In genomic region chr13:73512776-73513673, GRCm38 (mm10) we compare ENCODE assay signal across 9 mouse cellular contexts. TPM values are rescaled to one million over a fixed set of nuclear protein-coding genes. Genes with fewer than 3 reads are reported as not detected.
DNase-seq lines count a peak whose midpoint lies in the region; ATAC-seq and TF ChIP-seq lines count a peak whose summit lies in the region.
"Had no signal": no experiment of that assay in that cellular context is flagged by ENCODE, and none has a peak within 500 bp of the region (broad histone marks: within the 10 kb centered on the region; RNA-seq: fewer than 3 reads in every experiment).

No protein-coding gene starts in this region.

- 57% methylated on average over 13 of the region's 13 CpGs for WGBS in kidney, embryonic 15.5 days
- WGBS in limb, embryonic 14.5 days = 57% methylated on average over 13 of the region's 13 CpGs

- H3K36me3 ChIP-seq in C2C12 (ENCODE audit: control insufficient read depth, insufficient read depth) = peaks cover 39% of the 10 kb centered on the region
- peaks cover 85% of the 10 kb centered on the region for H3K36me3 ChIP-seq in kidney, embryonic 15.5 days
- H3K36me3 ChIP-seq in limb, embryonic 14.5 days (ENCODE audit: control insufficient read depth, insufficient read depth, low read length) = peaks cover 75% of the 10 kb centered on the region

- DNase-seq in adrenal gland, postnatal 10 days = peak; percentile 86
- DNase-seq in embryo, embryonic 11 days = peak; percentile 82
- peak; percentile 87 for DNase-seq in limb, embryonic 14.5 days (ENCODE audit: low spot score)
- peak; percentile 83 for DNase-seq in naive thymus-derived CD4-positive, alpha-beta T cell, adult 2 months (ENCODE audit: low read depth)
- DNase-seq in spleen, postnatal 4 days (ENCODE audit: low spot score in 2 of 2) = peak; percentile 73 to 87

- H3K4me1 ChIP-seq in kidney, embryonic 15.5 days = no peaks in the 10 kb centered on the region
- no peaks in the 10 kb centered on the region for H3K4me1 ChIP-seq in limb, embryonic 14.5 days (ENCODE audit: control insufficient read depth, insufficient read depth, low read length)
- H3K4me1 ChIP-seq: embryonic facial prominence, embryonic 13.5 days had no signal

- no peak overlapping the region for H3ac ChIP-seq in C2C12 (ENCODE audit: control insufficient read depth, insufficient read length, low read depth)

- H3K9ac ChIP-seq in kidney, embryonic 15.5 days = no peak overlapping the region
- H3K9ac ChIP-seq in limb, embryonic 14.5 days (ENCODE audit: low read depth, low read length, severe bottlenecking) = no peak overlapping the region
- H3K9ac ChIP-seq: embryonic facial prominence, embryonic 13.5 days had no signal

- no peaks in the 10 kb centered on the region for H3K9me3 ChIP-seq in kidney, embryonic 15.5 days (replicated peaks)
- no peaks in the 10 kb centered on the region for H3K9me3 ChIP-seq in limb, embryonic 14.5 days (ENCODE audit: control insufficient read depth, low read length)
- H3K9me3 ChIP-seq: embryonic facial prominence, embryonic 13.5 days had no signal

- no peaks in the 10 kb centered on the region for H3K79me2 ChIP-seq in C2C12 (ENCODE audit: control insufficient read depth, insufficient read depth)

- H3K27me3 ChIP-seq in C2C12 (ENCODE audit: control insufficient read depth, insufficient read depth, insufficient read length) = no peaks in the 10 kb centered on the region
- H3K27me3 ChIP-seq in kidney, embryonic 15.5 days = no peaks in the 10 kb centered on the region
- no peaks in the 10 kb centered on the region for H3K27me3 ChIP-seq in limb, embryonic 14.5 days (ENCODE audit: control insufficient read depth, insufficient read depth, low read length)
- H3K27me3 ChIP-seq: embryonic facial prominence, embryonic 13.5 days had no signal

- no peak overlapping the region for H3K4me2 ChIP-seq in kidney, embryonic 15.5 days
- H3K4me2 ChIP-seq in limb, embryonic 14.5 days (replicated peaks; ENCODE audit: low read depth, low read length, severe bottlenecking) = no peak overlapping the region
- H3K4me2 ChIP-seq: embryonic facial prominence, embryonic 13.5 days had no signal

- no peaks in the 10 kb centered on the region for H3K79me3 ChIP-seq in C2C12 (ENCODE audit: low read depth)

- ATAC-seq in granulocyte monocyte progenitor cell, adult 5-6 weeks (replicated peaks; ENCODE audit: poor library complexity, severe bottlenecking) = peak; percentile 90
- ATAC-seq in kidney, embryonic 15.5 days (replicated peaks; ENCODE audit: low FRiP score) = peak; percentile 16; the same call in 1 of the 2 replicates
- peak; percentile 58; the same call in 1 of the 2 replicates for ATAC-seq in limb, embryonic 14.5 days (ENCODE audit: low FRiP score, low read depth)

- TF ChIP-seq CTCF in C2C12 (IDR thresholded peaks at IDR 0.05; ENCODE audit: control insufficient read depth, insufficient read depth, insufficient read length) = peak; percentile 53

- H3K4me3 ChIP-seq in C2C12 (ENCODE audit: insufficient read depth, poor library complexity, severe bottlenecking) = no peak overlapping the region
- no peak overlapping the region for H3K4me3 ChIP-seq in kidney, embryonic 15.5 days (replicated peaks)
- H3K4me3 ChIP-seq in limb, embryonic 14.5 days (replicated peaks; ENCODE audit: low read length) = no peak overlapping the region
- H3K4me3 ChIP-seq: embryonic facial prominence, embryonic 13.5 days had no signal

- no peak for TF ChIP-seq POLR2A in limb, embryonic 14.5 days (IDR thresholded peaks at IDR 0.05; ENCODE audit: borderline replicate concordance, extremely low read depth, insufficient read depth, insufficient read length)

- no peak overlapping the region for H3K27ac ChIP-seq in kidney, embryonic 15.5 days
- H3K27ac ChIP-seq in limb, embryonic 14.5 days (replicated peaks; ENCODE audit: low read depth, low read length) = no peak overlapping the region
- H3K27ac ChIP-seq: embryonic facial prominence, embryonic 13.5 days had no signal

TF ChIP-seq in C2C12, 6 proteins besides CTCF, POLR2A, EP300 and RAD21:
- no peak for TF ChIP-seq MYOD1 (IDR thresholded peaks at IDR 0.05; ENCODE audit: control insufficient read depth, insufficient read length, low read depth)
- TF ChIP-seq MAX (IDR thresholded peaks at IDR 0.05) = no peak
- TF ChIP-seq CEBPB (IDR thresholded peaks at IDR 0.05; ENCODE audit: low read depth) = no peak
- no peak for TF ChIP-seq MYOG (IDR thresholded peaks at IDR 0.05; ENCODE audit: control insufficient read depth, extremely low read depth, insufficient read length)
- no peak for TF ChIP-seq USF1 (IDR thresholded peaks at IDR 0.05; ENCODE audit: low read depth)
- no peak for TF ChIP-seq FOSL1 (IDR thresholded peaks at IDR 0.05; ENCODE audit: insufficient read depth, low read length, poor library complexity, severe bottlenecking)

RNA-seq across cellular contexts. Expression of gene Slc6a3, which starts 23.5 kb away (rescaled TPM):
- polyA plus RNA-seq in C2C12 (2012; fragmentation: generic; extraction: Trizol) = not detected
- not detected for total RNA-seq in adrenal gland, postnatal 10 days (2021)
- not detected in 2 replicates for total RNA-seq in granulocyte monocyte progenitor cell, adult 5-6 weeks (2014; fragmentation: Nextera tagmentation)
- not detected in 2 replicates for total RNA-seq in granulocyte monocyte progenitor cell, adult 5-6 weeks (2017)
- polyA plus RNA-seq in kidney, embryonic 15.5 days (2015; fragmentation: Nextera tagmentation; extraction: Ambion mirVana) = 0.10 TPM in 1 of 2 replicates, not detected in the other
- polyA plus RNA-seq in limb, embryonic 14.5 days (2012; rRNA removed) = 0.06 and 0.17 TPM in 2 replicates
- polyA plus RNA-seq in limb, embryonic 14.5 days (2014; fragmentation: Nextera tagmentation; extraction: Ambion mirVana) = 0.14 TPM in 1 of 2 replicates, not detected in the other

RNA-seq across cellular contexts. Expression of gene Lpcat1, which starts 46.0 kb away (rescaled TPM):
- 22.5 TPM for polyA plus RNA-seq in C2C12 (2012; fragmentation: generic; extraction: Trizol)
- total RNA-seq in adrenal gland, postnatal 10 days (2021) = 10 to 100 TPM; 17.0 to 20.4 TPM
- total RNA-seq in granulocyte monocyte progenitor cell, adult 5-6 weeks (2014; fragmentation: Nextera tagmentation) = 16.0 and 19.0 TPM in 2 replicates
- 19.8 and 32.3 TPM in 2 replicates for total RNA-seq in granulocyte monocyte progenitor cell, adult 5-6 weeks (2017)
- 36.1 and 36.4 TPM in 2 replicates for polyA plus RNA-seq in kidney, embryonic 15.5 days (2015; fragmentation: Nextera tagmentation; extraction: Ambion mirVana)
- polyA plus RNA-seq in limb, embryonic 14.5 days (2012; rRNA removed) = 51.7 and 69.6 TPM in 2 replicates
- 43.2 and 46.8 TPM in 2 replicates for polyA plus RNA-seq in limb, embryonic 14.5 days (2014; fragmentation: Nextera tagmentation; extraction: Ambion mirVana)

Comparison
In these comparisons a context has a peak if more than half of its experiments do, and no peak if none do; other contexts are left out.
1. ATAC-seq: peak in every context shown above with its lines; median percentile 90 in granulocyte monocyte progenitor cell, adult 5-6 weeks; 58 in limb, embryonic 14.5 days; 16 in kidney, embryonic 15.5 days.